Mouse (Mus musculus) CH12.LX (cell line): ENCODE measurements at regions not wholly inside any gene's neighbourhood (a gene's known extent, or its start where the extent isn't known, plus 50 kb on each side); places are given as distances from the start of the nearest gene placed in this dataset.

Source experiments
- KAT2A ChIP-seq: IDR thresholded peaks from 2 replicates; pipeline ENCODE4 v1.6.1; 2012; ENCODE audit warnings: low read length, improper control_type of control experiment, inconsistent platforms; ENCODE audit not compliant: insufficient replicate concordance
- MAX ChIP-seq: IDR thresholded peaks from 2 replicates; pipeline ENCODE4 v1.6.1; 2011; ENCODE audit warnings: low read length, improper control_type of control experiment

DNA sequence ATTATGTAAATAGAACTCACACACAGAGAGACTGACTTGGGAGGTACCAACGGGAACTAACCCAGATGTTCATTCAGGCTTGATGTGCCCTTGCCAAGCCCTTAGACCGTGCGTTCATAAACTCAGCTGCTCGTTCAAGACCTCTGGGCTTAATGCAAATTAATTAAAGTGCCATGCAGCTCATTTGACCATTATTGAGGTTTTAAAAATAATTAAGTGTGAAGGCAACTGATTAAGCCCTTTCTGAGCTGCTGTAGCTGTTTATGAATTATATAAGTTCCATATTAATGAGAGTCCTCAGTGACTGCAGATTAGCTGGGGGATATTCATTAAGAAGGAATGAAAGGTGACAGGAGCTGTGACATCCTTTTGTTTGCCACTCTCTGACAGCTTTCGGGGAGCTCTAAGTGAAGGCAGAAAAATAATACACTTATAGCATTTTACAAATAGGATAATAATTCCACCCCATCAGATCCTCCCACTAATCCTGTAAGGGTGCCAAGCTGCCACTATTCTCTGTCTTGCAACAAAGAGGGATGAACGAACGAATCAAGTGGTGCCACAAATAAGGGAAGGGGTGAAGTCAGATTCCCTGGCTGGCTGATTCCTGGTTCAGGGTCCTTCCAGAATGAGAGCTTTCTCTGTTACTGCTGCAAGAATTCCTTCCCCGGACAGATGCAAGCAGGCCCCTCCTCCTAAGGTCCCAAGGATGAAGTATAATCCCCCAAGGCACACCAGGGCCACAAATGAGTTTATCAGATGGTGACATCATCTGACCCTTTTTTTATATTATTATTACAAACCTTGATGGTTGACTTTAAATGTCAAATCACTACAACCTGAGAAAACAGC, 184.7 kb upstream of the Nckap5 start:
- TF ChIP-seq KAT2A (no peak), MAX (no peak)
